Mouse (Mus musculus) layer of hippocampus, adult 2 months (tissue): ENCODE measurements around the gene Fam50b. TPM values are rescaled to one million over a fixed set of nuclear protein-coding genes. Genes with fewer than 3 reads are reported as not detected.
A peak's percentile ranks its signal among the peaks of the same experiment; 100 is the strongest.

Experiments used
- DNase-seq, 2 experiments: peaks; one replicate each; pipeline ENCODE4 v3.0.0; 2022; ENCODE audit warnings: low spot score in 2 of 2
- H3K27ac ChIP-seq: fragments of 200-600 bp; 2 replicates; pipeline ENCODE4 v1.8.1; 2022
- H3K4me3 ChIP-seq: fragments of 200-600 bp; 2 replicates; pipeline ENCODE4 v1.8.1; 2022; ENCODE audit warnings: mild to moderate bottlenecking
- CTCF ChIP-seq: fragments of 200-600 bp; conservative IDR thresholded peaks from 2 replicates; pipeline ENCODE4 v1.8.1; 2022; ENCODE audit warnings: antibody characterized with exemption, mild to moderate bottlenecking, moderate library complexity
- total RNA-seq, 2 experiments: library from RNA; stranded (reverse); gene quantifications; 2 replicates each; pipeline ENCODE4 v1.2.3; 2021

The Fam50b gene
- total RNA-seq, 2 experiments from 2014 or later = not detected

- H3K4me3 ChIP-seq = no peak overlapping the region
- TF ChIP-seq CTCF = no peak
- DNase-seq = peak; percentile 29 to 60
- H3K27ac ChIP-seq = no peak overlapping the region
These were observed 19.2 kb upstream of the Fam50b start for GRCm38 (mm10) chr13:34715437-34715838.

- H3K4me3 ChIP-seq = no peak overlapping the region
- no peak for TF ChIP-seq CTCF
- no peak overlapping the region for H3K27ac ChIP-seq
- DNase-seq = no peak
These were observed 9.6 kb upstream of the Fam50b start for GRCm38 (mm10) chr13:34724831-34725592.

GRCm38 (mm10) chr13:34725800-34726476 lies 8.7 kb upstream of the Fam50b start:
- DNase-seq = peak in 1 of 2 experiments; percentile 17

GRCm38 (mm10) chr13:34726477-34726805 lies 8.2 kb upstream of the Fam50b start:
- DNase-seq = no peak
- Histone ChIP-seq H3K4me3 (peak overlapping the region; percentile 33), H3K27ac (0 out of 2 replicates have a peak overlapping the region, but pooled peaks have one; percentile 15)
- no peak for TF ChIP-seq CTCF

More at GRCm38 (mm10) chr13:34725800-34726476, 8.7 kb upstream of the Fam50b start:
- 0 out of 2 replicates have a peak overlapping the region, but pooled peaks have one; percentile 15 for H3K27ac ChIP-seq
- TF ChIP-seq CTCF = peak; percentile 38
- H3K4me3 ChIP-seq = peak overlapping the region; percentile 33

- peak; percentile 44 for TF ChIP-seq CTCF
- Histone ChIP-seq H3K4me3 (no peak overlapping the region), H3K27ac (no peak overlapping the region)
- DNase-seq = no peak
These were observed 7.6 kb upstream of the Fam50b start for GRCm38 (mm10) chr13:34727060-34727459.

- Histone ChIP-seq H3K27ac (no peak overlapping the region), H3K4me3 (no peak overlapping the region)
- TF ChIP-seq CTCF = no peak
- DNase-seq = no peak
These were observed 3.1 kb upstream of the Fam50b start for GRCm38 (mm10) chr13:34731551-34731950.

GRCm38 (mm10) chr13:34733780-34734179 lies 870 bp upstream of the Fam50b start:
- DNase-seq = no peak
- TF ChIP-seq CTCF = no peak
- H3K4me3 ChIP-seq = no peak overlapping the region
- no peak overlapping the region for H3K27ac ChIP-seq

GRCm38 (mm10) chr13:34737968-34738698 lies 3.5 kb downstream of the Fam50b start:
- Histone ChIP-seq H3K4me3 (no peak overlapping the region), H3K27ac (no peak overlapping the region)
- TF ChIP-seq CTCF = peak; percentile 46
- no peak for DNase-seq

GRCm38 (mm10) chr13:34738699-34738973 lies 4.0 kb downstream of the Fam50b start:
- no peak for TF ChIP-seq CTCF
- H3K4me3 ChIP-seq = no peak overlapping the region
- DNase-seq = no peak
- H3K27ac ChIP-seq = no peak overlapping the region

GRCm38 (mm10) chr13:34739071-34739470 lies 4.4 kb downstream of the Fam50b start:
- TF ChIP-seq CTCF = no peak
- no peak for DNase-seq
- H3K4me3 ChIP-seq = no peak overlapping the region
- H3K27ac ChIP-seq = no peak overlapping the region

- H3K4me3 ChIP-seq = no peak overlapping the region
- no peak for DNase-seq
- TF ChIP-seq CTCF = peak; percentile 58
- no peak overlapping the region for H3K27ac ChIP-seq
These were observed 6.6 kb downstream of the Fam50b start for GRCm38 (mm10) chr13:34741254-34741653.

GRCm38 (mm10) chr13:34741813-34742568 lies 7.3 kb downstream of the Fam50b start:
- DNase-seq = no peak
- no peak overlapping the region for H3K27ac ChIP-seq
- no peak for TF ChIP-seq CTCF
- no peak overlapping the region for H3K4me3 ChIP-seq

GRCm38 (mm10) chr13:34746811-34747210 lies 12.2 kb downstream of the Fam50b start:
- no peak overlapping the region for H3K4me3 ChIP-seq
- no peak overlapping the region for H3K27ac ChIP-seq
- TF ChIP-seq CTCF = no peak
- DNase-seq = no peak
